9 mouse cellular contexts compared by ENCODE assay signal in the genomic region with DNA sequence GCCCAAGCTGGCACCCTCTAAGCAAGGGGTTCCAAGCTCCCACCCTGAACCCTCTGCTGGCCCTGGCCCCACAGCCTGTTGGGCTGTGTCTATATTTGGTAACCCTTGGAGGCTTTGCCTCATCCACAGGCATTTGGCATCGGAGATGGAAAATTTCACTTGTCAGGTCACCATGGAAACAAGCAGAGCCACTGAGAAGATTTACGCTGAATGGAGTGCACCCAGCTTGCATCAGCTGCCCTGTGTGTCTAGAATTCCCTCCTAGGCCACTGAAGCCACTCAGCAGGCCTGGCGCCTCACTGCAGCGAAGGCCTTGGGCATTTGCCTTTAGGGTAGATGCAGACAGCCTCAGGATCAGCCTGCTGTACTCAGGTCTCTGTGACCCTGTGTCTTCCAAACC. TPM values are rescaled to one million over a fixed set of nuclear protein-coding genes. Genes with fewer than 3 reads are reported as not detected.
DNase-seq lines count a peak whose midpoint lies in the region; ATAC-seq and TF ChIP-seq lines count a peak whose summit lies in the region.
"Had no signal": no experiment of that assay in that cellular context is flagged by ENCODE, and none has a peak within 500 bp of the region (broad histone marks: within the 10 kb centered on the region; RNA-seq: fewer than 3 reads in every experiment).

No protein-coding gene starts in this region.

- intact Hi-C loops in gastrocnemius, postnatal 36 days (cut with DNase I), result loop anchor here (5.0 kb wide), 1 partner anchor 39 kb away; no protein-coding TSS in a partner anchor
- intact Hi-C loops in left cerebral cortex, postnatal 4 days (cut with DNase I), result no loop called here

- H3K27me3 ChIP-seq in intestine, embryonic 16.5 days (replicated peaks; ENCODE audit: control insufficient read depth, insufficient read depth, low read length), result no peaks in the 10 kb centered on the region
- H3K27me3 ChIP-seq: CH12.LX had no signal

- no peak overlapping the region for H3K4me3 ChIP-seq in intestine, embryonic 16.5 days (ENCODE audit: low read length)
- H3K4me3 ChIP-seq in olfactory bulb, adult 2 months (ENCODE audit: insufficient read depth, low read depth, low read length), result no peak overlapping the region

- peak overlapping the region; percentile 47; the same call in 1 of the 2 replicates for H3K9ac ChIP-seq in intestine, embryonic 16.5 days (ENCODE audit: low read depth, low read length)

- H3K4me1 ChIP-seq in intestine, embryonic 16.5 days (ENCODE audit: control insufficient read depth, insufficient read depth, low read length), result peaks cover 60% of the 10 kb centered on the region
- peaks cover 73% of the 10 kb centered on the region for H3K4me1 ChIP-seq in olfactory bulb, adult 2 months (ENCODE audit: control insufficient read depth, insufficient read depth, low read length)

- DNase-seq in gastrocnemius, adult 18-20 months (ENCODE audit: low spot score), result peak; percentile 63
- DNase-seq in gastrocnemius, postnatal 36 days, result no peak
- peak; percentile 69 for DNase-seq in cerebellum, adult 11 months
- peak; percentile 69 to 88 for DNase-seq in frontal cortex, postnatal 36 days (ENCODE audit: low spot score in 2 of 2)
- DNase-seq in left cerebral cortex, postnatal 4 days, result peak; percentile 53
- no peak for DNase-seq in thymus, adult 18-20 months

- no peak for TF ChIP-seq POLR2A in olfactory bulb, adult 2 months (IDR thresholded peaks at IDR 0.05; ENCODE audit: insufficient read depth, low read depth, low read length)

- peak; percentile 35; the same call in 1 of the 2 replicates for ATAC-seq in intestine, embryonic 16.5 days

- peak overlapping the region; percentile 81 for H3K27ac ChIP-seq in intestine, embryonic 16.5 days (ENCODE audit: low read length)
- peak overlapping the region; percentile 68 for H3K27ac ChIP-seq in olfactory bulb, adult 2 months (ENCODE audit: insufficient read depth, low read depth, low read length)

- no peak overlapping the region for H3K4me2 ChIP-seq in intestine, embryonic 16.5 days (ENCODE audit: low read depth, low read length)

- no peak for TF ChIP-seq CTCF in olfactory bulb, adult 2 months (IDR thresholded peaks at IDR 0.05; ENCODE audit: insufficient read depth, low read depth, low read length)

- 54% methylated on average over 4 of the region's 4 CpGs for WGBS in intestine, embryonic 16.5 days
- 23% methylated on average over 4 of the region's 4 CpGs for WGBS in olfactory bulb, adult 2 months

- H3K36me3 ChIP-seq in intestine, embryonic 16.5 days (ENCODE audit: control insufficient read depth, insufficient read depth, low read length), result no peaks in the 10 kb centered on the region

- no peaks in the 10 kb centered on the region for H3K9me3 ChIP-seq in intestine, embryonic 16.5 days (ENCODE audit: control insufficient read depth, low read length)

RNA-seq across cellular contexts. Expression of a gene that starts 5.2 kb away (rescaled TPM):
- 100 to 1,000 TPM; 104 to 126 TPM for total RNA-seq in gastrocnemius, adult 18-20 months (2021)
- total RNA-seq in gastrocnemius, postnatal 36 days (2021), result 100 to 1,000 TPM in 1 of 2 experiments, 10 to 100 TPM in 1; 78.8 to 106 TPM
- 3.3 and 4.0 TPM in 2 replicates for polyA plus RNA-seq in intestine, embryonic 16.5 days (2015; fragmentation: Nextera tagmentation; extraction: Ambion mirVana)
- total RNA-seq in left cerebral cortex, postnatal 4 days (2021), result 100 to 1,000 TPM; 315 to 327 TPM
- not detected in 2 replicates for polyA plus RNA-seq in olfactory bulb, adult 2 months (2012; ENCODE audit: insufficient read depth, insufficient read length, low replicate concordance, missing spikeins)

Comparison
In these comparisons a context has a peak if more than half of its experiments do, and no peak if none do; other contexts are left out.
1. DNase-seq: peak in gastrocnemius, adult 18-20 months (single experiment), cerebellum, adult 11 months (single experiment), frontal cortex, postnatal 36 days (2 of 2) and left cerebral cortex, postnatal 4 days (single experiment); none in gastrocnemius, postnatal 36 days (0 of 2) and thymus, adult 18-20 months (0 of 2).